Mouse (Mus musculus) B cell, adult 2 months (primary cell): ENCODE data around the gene Prr14.
"Not testable (repeated sequence)": the region's sequence is repeated elsewhere in the genome, so short reads cannot be mapped to it uniquely, and the experiment has no call there.

Experiments
- DNase-seq, 2 experiments: peaks; one replicate each; pipeline ENCODE4 v3.0.0; 2022

Gene Prr14

DNA sequence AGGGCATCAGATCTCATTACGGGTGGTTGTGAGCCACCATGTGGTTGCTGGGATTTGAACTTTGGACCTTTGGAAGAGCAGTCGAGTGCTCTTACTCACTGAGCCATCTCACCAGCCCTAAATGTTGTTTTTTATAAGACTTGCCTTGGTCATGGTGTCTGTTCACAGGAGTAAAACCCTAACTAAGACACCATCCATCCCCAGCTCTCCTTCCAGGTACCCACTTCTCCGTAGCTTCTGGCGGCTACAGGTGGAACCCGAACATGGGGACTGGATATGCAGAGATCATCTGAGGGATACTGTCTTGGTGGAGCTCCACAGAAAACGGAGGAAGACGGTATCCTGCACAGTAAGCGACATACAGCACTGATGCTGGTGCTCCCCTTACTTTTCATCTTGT lies at the start of gene Prr14:
Gene Prr14, plus strand, starts transcription at position 301 of the 400 bp plus-strand sequence.
- not testable (repeated sequence) for DNase-seq

DNA sequence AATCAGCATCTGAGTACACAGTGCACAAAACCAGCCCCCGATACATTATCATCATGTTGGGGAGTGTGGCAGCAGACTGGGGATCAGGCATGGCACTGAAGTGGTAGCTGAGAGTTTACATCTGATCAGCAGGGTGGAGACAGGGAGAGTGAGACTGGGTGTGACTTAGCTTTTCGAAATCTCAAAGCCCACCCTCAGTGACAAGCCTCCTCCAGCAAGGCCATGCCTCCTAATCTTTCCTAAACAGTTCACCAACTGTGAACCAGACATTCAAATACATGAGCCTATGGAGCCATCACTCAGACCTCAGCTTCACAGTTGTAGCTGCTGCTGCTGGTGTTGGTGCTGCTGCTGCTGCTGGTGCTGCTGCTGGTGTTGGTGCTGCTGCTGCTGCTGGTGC lies 48.0 kb upstream of the Prr14 start:
- no peak for DNase-seq

DNA sequence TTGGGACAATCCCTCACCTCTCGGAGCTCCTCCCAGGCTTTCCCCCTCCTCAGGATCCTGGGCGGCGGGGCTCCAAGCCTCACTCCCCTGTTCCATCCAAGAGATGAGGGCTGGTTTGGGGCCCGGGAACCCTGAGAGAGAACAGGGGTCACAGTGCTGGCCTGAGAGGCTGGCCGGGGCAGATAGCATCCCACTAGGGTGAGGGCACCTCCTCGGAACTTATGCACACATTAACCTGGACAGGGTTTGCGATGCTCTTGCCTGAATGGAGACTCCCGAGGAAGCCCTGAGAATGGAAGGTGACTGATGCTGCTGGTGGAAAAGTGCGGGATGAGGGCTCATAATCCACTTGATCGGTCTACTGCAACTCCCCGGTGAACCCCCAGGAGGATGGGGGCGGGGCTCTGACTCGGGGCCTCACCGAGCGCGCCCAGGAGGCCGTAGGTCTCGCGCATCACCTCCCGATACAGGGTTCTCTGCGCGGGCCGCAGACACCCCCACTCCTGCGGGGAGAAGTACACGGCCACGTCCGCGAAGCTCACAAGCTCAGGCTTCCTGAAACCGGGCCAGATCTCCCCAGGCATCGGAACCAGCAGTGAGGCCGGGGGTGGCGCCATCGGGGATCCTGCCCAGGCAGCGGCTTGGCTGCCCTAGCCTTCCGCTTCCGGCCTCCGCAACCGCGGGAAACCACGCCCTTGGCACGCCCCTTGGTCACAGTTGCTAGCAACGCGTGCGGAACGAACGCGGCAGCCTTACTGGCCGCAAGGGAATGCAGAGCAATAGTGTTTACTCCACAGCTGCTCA lies 37.8 kb upstream of the Prr14 start, which contains the start of gene Zfp688:
Gene Zfp688, minus strand, starts transcription at position 681 of the 804 bp plus-strand sequence.
- peak; percentile 99 for DNase-seq

DNA sequence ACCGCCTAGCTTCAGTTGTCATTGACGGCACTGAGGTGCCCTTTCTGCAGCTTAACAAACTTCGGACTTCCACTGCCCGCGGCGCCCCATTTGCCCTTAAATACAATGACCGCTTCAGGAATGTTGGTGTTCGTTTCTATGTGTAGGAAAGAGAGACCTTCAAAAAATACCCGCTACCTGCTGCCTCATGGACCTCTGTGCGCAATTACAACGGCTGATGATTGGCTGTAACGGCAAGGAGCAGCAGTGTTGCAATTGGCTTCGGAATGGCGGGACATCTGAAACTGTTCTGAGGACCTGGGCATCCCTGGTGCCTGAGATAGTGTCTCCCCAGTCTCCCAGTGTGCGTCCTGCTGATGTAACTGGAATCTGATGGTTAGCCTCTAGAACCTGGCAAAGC lies 37.2 kb upstream of the Prr14 start:
- no peak for DNase-seq

DNA sequence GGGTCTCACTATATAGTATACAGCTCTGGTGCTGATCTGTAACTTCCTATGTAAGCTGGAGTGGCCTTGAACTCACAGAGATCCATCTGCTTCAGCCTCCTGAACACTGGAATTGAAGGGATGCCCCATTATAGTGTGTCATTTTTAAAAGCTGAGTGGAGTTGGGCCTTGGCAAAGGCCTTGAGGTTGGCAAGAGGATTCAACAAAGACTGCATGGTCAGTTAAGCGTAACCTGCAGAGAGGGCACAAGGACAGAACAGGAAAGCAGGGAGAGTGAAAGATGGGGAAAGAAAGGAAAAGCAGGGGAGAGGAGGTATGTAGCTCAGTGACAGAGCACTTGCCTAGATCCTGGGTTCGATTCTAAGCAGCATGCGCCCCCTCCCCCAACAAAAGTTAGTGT lies 34.1 kb upstream of the Prr14 start:
- no peak for DNase-seq

DNA sequence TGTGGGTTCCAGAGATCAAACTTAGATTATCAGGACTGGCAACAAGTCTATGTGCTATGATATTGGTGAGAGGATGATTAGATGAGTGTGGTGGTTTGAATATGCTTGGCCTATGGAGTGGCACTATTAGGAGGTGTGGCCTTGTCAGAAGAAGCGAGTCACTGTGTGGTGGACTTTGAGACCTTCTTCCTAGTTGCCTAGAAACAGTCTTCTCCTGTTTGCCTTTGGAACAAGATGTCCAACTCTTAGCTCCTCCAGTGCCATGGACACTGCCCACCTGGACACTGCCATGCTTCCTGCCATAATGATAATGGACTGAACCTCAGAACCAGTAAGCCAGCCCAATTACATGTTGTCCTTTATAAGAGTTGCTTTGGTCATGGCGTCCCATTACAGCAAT lies 33.5 kb upstream of the Prr14 start:
- DNase-seq = no peak

DNA sequence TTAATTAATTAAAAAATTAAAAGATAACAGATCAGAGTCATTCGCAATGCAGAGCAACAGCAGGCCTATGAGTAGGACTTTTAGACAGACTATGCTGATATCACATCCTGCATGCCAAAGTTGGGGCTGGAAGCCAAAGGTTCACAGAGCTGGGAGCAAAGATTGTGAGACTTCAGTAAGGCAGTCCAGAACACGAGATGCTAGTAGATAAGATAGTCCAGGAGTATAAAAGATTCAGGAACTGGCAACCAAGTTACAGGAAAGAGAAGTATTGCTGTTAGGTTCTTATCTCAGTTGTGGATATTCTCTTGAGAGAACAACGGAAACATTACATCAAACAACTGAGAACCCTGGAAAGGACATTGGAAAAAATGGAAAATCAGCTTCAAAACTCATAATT lies 33.1 kb upstream of the Prr14 start:
- DNase-seq = no peak

DNA sequence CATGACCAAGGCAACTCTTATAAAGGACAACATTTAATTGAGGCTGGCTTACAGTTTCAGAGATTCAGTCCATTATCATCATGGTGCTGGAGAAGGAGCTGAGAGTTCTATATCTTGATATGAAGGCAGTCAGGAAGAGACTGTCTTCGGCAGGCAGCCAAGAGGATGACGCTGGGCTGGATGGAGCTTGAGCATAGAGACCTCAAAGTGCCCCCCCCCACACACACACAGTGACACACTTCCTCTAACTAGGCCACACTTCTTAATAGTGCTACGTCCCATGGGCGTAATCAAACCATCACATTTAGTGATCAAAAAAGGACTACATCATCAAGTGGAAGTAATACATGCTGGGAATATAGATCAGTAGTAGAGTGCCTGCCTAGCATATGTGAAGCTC lies 24.2 kb upstream of the Prr14 start:
- no peak for DNase-seq

DNA sequence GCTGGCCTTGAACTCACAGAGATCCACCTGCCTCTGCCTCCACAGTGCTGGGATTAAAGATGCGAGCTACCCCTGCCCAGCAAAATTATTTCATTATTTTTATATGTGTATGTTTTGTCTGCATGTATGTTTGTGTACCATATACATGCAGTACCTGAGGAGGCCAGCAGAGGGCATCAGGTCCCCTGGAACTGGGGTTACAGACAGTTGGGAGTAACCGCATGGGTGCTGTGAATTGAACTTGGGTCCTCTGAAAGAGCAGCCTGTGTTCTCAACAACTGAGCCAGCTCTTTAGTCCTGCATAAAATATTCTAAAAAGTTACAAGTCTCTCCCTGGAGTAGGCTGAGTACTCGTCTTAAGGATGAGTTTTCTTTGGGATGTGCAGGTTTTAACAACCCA lies 21.7 kb upstream of the Prr14 start:
- DNase-seq = peak; percentile 67 to 70

DNA sequence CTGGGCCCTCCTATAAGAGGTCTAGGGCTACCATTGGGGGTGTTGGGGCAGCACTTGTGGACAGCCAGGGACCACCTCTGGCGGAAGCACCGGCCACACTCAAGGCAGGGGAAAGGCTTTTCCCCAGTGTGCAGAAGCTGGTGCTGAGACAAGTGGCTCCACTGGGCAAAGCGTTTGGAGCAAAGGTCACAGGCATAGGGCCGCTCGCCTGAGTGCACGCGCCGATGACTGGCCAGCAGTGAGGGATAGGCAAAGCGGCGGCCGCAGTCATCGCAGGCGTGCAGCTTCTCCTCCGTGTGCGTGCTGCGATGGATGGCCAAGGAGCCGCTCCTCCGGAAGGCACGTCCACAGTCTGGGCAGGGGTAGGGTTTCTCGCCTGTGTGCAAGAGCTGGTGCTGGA lies 15.4 kb upstream of the Prr14 start:
- DNase-seq = no peak

DNA sequence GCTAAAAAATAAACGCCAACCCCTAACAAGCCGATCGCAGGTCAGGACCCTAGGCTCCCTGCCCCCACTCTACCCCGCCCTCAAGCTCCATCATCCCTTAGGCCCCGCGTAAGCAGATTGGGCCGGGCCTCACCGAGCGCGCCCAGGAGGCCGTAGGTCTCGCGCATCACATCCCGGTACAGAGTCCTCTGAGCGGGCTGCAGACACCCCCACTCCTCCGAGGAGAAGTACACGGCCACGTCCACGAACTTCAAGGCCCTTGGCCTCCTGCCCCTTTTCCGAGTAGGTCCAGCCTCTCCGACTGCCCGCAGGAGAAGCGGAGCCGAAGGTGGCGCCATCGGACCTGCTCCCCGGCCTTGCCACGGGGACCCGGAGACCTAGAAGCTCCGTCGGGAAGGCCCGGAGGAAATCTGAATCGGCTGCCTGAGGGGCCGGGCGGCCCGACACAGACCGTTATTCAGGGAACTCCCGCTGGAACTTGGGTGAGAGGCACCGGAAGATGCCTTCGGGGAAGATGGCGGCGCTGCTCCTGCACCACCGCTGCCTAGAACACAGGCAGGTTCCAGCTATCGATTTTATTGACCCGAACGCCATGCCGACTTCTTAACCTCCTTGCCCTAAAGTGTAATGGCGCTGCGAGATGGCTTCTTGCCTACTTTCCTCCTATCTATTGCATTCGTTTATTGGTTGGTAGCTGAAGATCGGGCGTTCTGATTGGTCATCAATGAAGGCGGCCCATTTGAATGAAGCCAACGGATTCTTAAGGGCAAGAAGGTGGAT lies 10.7 kb upstream of the Prr14 start, which contains the start of gene Zfp689:
Gene Zfp689, minus strand, starts transcription at position 638 of the 780 bp plus-strand sequence.
- peak; percentile 91 to 94 for DNase-seq

DNA sequence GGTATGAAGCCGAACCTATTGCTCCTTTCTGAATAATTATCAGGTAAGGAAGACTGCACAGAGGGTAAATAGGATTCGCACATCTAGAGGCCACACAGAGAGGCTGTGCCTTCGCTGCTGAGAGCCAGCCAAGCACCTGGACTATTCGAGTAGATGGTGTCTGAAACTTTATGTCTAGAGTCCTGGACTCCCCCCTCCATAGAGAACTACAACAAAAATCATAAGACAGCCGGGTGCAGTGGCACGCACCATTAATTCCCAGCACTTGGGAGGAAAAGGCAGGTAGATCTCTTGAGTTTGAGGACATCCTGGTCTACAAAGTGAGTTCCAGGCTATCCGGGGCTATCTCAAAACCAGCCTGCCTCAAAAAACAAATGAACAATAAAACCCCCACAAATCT lies 9.4 kb upstream of the Prr14 start:
- DNase-seq = no peak

DNA sequence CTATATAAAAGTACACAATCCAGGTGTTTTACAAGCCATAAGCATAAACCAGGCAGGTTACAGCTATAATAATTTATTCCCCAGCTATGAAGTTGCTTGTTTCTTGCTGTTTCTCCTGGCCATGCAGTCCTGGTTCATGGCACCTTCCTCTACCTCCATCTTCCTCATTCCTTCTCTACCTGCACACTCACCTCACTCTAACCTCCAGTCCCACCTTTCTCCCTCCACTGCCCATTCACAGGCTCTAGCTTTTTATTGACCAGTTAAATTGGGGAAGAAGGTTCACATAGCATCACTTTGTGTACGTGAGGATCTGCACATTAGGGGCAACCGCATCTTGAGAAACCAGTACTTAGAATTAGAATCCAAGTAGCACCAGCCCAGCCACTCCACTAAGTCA lies 6.4 kb upstream of the Prr14 start:
- no peak for DNase-seq

DNA sequence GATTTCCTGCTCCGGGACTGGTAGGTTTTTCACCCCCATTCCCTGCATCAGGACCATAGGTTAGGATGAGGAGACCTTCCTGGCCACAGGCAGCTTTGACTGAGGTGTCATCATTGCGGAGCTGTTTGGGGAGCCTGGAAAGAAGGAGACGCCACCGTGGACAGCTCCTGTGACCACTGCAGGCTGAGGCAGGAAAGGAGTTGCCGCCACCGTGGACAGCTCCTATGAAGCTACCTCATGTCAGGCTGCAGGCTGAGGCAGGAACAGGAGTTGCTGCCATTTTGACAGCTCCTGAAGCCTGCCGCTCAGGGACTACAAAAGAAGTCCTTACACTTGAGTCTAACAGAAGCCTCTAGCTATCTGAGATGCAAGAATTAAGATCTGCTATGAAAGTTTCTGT lies 4.5 kb upstream of the Prr14 start:
- DNase-seq = no peak

DNA sequence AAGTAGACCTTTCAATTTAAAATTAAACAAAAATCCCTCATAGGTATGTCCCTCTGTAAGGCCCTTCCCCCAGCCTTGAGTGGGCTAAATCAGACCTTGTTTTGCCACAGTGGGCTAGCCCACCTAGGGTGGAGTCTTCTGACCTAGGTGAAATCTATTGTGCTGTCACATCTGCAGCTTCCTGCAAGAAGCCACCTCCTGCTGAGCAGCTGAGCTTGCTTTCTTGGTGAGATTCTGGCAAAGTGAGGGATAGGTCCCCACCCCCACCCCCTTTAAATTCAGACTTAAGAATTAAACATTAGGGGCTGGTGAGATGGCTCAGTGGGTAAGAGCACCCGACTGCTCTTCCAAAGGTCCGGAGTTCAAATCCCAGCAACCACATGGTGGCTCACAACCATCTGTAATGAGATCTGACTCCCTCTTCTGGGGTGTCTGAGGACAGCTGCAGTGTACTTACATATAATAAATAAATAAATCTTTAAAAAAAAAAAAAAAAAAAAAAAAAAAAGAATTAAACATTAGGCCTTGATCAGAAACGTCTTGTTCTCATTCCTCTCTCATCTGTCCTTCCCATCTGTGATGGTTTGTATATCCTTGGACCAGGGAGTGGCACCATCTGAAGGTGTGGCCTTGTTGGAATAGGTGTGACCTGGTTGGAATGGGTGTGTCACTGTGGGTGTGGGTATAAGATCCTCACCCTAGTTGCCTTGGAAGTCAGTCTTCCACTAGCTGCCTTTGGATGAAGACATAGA lies 864 bp upstream of the Prr14 start:
- DNase-seq = not testable (repeated sequence)

DNA sequence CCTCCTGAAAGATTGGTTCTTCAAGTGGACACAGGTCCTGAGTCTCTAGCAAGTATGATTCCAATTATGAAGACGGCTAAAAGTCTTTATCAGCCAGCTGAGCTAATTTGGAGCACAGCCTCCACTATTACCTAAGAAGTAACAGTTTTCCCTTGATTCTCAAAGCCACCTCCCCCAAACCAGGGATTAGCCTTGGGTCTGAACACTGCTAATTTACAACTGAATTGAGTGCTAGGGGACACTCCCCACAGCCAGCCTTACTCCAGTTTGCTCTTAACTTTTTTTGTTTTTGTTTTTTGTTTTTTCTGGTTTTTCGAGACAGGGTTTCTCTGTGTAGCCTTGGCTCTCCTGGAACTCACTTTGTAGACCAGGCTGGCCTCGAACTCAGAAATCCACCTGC lies 5.8 kb downstream of the Prr14 start:
- DNase-seq = no peak

DNA sequence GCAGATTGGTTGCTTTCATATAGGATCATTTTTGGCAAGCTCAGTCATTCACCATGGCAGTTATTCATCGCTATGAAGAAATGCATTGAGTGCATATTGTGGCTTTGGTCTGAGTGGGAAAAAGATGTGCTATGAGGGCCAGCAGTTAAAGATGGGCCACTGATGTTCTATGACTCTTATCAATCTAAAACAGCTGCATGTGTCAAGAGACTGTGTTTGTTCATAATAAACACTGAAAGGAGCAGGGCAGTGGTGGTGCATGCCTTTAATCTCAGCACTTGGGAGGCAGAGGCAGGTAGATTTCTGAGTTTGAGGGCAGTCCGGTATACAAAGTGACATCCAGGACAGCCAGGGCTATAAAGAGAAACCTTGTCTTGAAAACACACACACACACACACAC lies 6.3 kb downstream of the Prr14 start:
- DNase-seq = not testable (repeated sequence)

DNA sequence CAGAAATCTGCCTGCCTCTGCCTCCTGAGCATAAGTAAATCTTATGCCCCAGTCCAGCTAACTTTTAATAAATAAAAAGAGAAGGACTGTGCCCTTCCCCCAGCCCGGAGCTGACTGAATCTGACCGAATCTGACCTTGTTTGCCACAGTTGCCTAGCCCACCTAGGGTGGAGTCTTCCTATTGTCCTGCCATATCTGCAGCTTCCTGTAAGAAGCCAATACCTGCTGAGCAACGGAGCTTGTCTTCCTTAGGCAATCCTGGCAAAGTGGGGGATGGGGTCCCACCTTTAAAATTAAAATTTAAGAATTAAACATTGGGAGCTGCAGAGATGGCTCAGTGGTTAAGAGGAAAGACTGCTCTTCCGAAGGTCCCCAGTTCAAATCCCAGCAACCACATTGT lies 7.2 kb downstream of the Prr14 start:
- DNase-seq = no peak

DNA sequence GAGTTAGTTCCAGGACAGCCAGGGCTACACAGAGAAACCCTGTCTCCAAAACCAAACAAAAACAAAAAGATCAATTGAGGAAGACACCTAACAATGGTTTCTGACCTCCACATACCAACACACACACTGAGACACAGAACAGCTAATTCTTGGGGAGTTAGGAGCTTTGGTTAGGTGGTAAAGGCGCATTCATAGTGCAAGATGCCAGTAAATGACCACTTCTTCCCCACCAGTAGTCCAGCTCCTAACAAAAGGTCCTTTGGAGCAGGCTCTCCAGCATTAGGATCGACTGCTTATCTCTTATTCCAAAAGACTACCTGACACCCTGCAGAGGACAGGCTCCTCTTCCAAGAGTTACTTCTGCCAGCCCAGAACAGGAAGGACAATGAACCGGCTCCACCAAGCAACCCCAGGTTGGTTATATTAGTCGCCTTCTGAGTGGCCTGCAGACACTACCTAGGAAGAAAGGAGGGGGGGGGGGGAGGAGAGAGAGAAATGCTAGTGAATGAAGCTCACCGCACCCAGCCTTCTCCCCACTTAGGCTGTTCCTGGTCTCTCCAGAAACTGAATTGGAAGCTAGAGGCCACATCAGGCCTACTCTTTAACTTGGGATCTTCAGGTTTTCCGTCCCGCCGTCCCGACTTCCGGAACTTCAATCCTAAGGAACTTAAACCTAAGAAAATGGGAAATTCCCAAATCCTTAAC lies 10.8 kb downstream of the Prr14 start:
- peak in 1 of 2 experiments; percentile 13 for DNase-seq

DNA sequence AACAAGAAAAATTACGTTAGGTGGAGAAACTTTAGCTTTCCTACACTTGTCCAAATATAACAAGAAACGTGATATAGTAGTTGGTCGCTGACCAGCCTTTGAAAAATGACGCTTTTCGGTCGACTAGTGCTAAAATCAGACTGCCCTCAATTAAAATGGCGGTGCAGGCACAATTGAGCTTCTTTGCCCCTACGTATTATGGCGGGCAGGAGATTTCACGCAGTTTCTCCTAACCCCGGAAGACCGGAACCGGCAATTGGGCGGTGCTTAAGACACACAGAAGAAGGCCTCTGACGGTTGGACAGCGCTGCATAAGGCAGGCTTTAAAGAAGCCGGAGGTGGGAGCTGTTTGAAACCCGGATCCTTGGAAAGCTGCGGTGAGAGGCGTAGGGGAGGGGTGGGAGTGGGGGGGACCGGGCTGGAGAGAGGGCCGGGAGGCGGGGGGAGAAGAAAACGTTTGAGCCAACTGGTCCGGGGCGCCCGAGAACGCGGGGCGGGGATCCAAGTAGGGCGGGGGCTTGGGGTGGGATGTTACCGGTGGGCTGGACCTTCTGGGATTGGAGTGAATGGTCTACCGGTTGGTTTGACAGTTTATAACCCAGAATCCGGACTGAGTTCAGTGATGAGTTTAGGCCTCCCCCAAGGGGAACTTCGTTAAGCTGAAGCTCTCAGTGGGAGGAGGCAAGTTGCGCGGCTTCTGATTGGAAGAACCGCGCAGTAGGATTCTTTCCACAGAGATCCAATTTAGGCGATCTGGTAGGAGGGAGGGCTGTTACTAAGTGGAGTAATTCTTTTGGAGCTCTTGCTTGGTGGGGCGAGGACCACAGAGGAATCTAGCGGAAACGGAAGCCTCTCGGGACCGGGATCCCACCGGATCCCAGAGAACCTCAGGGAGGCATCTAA lies 11.6 kb downstream of the Prr14 start:
- DNase-seq = peak; percentile 85 to 87

DNA sequence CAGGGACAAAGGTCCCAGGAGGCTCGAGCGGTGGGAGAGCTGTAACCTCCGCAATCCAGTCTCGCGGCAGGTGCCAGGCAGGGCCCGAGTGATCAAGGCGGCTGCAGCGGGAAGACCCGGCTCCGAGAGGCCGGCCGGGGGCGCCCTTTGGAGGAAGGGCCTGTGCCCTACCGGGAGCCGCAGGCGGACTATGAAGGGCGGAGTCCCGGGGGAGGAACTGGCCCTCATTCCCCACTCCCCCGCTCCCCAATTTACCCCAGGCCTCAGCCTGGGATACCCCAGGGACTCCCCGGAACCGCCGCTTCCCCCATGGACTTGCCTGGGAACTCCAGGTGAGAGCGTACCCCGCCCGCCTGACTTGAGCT lies 12.2 kb downstream of the Prr14 start:
- peak; percentile 48 to 50 for DNase-seq

DNA sequence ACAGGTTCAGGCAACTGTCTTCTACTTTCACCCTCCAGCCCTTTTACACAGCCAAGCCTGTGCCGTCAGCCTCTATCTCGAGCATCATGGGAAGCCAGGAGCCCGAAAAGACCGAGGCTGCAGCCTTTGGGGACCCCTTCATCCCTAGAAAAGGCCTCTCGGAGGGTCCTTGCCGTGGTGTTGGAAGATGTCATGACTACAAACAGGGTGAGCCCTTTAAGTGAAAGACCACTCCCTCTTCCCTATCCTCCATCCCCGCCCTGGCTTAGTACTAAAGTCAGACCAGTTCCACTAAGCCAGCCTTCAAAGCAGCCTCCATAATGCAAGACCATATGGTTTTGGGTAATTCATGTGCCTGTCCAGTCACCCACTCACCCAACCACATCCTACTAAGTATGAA lies 12.6 kb downstream of the Prr14 start:
- DNase-seq = no peak
